Mouse (Mus musculus): ENCODE measurements around the gene Gba2. TPM values are rescaled to one million over a fixed set of nuclear protein-coding genes. Genes with fewer than 3 reads are reported as not detected.
A peak's percentile ranks its signal among the peaks of the same experiment; 100 is the strongest.
"Not testable (repeated sequence)": the region's sequence is repeated elsewhere in the genome, so short reads cannot be mapped to it uniquely, and the experiment has no call there.

Gene Gba2
- 91.6 and 110 TPM in 2 replicates for polyA plus RNA-seq (2012; rRNA removed)

DNA sequence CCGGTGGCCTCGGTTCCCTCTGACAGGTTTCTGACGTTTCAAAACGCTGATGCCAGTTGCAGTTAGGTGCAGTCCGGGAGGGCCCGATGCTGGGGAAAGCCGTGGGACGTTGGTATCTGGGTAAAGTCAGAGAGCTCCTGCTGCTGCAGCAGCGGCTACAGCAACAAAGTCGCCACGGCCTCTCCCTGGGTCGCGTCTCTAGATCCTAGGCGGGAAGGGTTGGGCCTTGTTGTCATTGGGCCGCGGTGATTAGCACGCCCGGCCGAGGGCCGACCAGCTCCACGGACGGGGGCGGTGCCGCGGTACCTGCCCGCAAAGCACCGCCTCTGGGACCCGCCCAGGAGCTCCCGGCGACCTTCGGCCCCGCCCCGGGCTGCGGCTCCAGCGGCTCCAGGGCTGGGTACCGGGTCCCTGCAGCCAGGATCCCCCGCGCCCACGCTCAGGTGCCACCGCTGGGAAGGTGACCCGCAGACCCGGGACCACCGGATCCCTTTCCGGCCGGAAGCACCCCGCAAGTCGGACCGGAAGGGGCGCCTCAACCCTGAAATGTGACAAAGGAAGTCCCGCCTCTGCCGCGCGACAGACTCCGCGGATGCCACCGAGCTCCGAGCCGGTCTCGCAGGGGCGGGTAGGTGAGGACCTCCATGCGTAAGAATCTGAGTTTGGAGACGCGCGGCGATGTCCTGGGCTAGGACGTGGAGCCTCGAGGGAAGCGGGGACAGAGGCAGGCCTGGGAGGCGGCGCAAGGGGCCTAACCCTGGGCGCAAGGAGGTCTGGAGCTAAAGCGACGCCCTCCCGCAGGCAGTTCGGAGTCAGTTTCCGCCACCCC lies at the start of gene Gba2, which contains the start of gene Rgp1:
Gene Gba2, minus strand, starts transcription at position 498 of the 829 bp plus-strand sequence.
Gene Rgp1, plus strand, starts transcription at position 340 of the 829 bp plus-strand sequence.
- TF ChIP-seq CTCF (IDR thresholded peaks at IDR 0.05; ENCODE audit: borderline replicate concordance, extremely low read depth, insufficient read depth, insufficient read length) (peak; percentile 5; the same call in 1 of the 2 replicates), POLR2A (IDR thresholded peaks at IDR 0.05; ENCODE audit: borderline replicate concordance, extremely low read depth, insufficient read depth, insufficient read length, poor library complexity, severe bottlenecking) (peak; percentile 52; the same call in 1 of the 2 replicates)
- peak; percentile 91 for DNase-seq (ENCODE audit: low read depth)

DNA sequence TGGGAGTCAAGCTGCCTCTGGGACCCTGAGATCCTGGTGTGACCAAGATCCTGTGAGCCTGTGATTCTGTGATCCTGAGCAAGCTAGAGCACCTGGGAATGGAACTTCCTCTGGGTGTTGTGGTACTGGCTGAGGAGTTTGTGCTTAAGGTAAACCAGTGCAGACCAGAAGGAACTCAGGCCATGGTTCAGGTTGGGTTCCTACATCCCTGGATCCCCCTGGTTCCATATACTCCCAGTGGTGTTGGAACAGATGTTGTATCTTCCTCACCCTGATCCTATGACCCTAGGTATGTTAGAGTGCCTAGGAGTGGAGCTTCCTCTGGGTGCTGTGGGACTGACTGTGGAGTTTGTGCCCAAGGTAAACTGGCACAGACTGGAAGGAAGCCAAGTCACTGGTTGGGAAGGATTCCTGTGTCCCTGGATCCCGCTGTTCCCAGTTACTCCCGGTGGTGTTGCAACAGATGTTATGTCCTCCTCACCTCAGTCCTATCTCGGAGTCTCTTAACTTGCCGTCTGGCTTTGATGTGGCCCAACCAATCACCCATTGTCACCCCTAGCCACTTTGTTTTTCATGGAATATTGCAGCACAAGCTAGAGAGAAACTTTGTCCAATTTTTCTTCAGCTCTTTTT lies 41.6 kb upstream of the Gba2 start:
- no peak for DNase-seq (ENCODE audit: low read depth)
- TF ChIP-seq POLR2A (IDR thresholded peaks at IDR 0.05; ENCODE audit: borderline replicate concordance, extremely low read depth, insufficient read depth, insufficient read length, poor library complexity, severe bottlenecking) (no peak), CTCF (IDR thresholded peaks at IDR 0.05; ENCODE audit: borderline replicate concordance, extremely low read depth, insufficient read depth, insufficient read length) (no peak)

DNA sequence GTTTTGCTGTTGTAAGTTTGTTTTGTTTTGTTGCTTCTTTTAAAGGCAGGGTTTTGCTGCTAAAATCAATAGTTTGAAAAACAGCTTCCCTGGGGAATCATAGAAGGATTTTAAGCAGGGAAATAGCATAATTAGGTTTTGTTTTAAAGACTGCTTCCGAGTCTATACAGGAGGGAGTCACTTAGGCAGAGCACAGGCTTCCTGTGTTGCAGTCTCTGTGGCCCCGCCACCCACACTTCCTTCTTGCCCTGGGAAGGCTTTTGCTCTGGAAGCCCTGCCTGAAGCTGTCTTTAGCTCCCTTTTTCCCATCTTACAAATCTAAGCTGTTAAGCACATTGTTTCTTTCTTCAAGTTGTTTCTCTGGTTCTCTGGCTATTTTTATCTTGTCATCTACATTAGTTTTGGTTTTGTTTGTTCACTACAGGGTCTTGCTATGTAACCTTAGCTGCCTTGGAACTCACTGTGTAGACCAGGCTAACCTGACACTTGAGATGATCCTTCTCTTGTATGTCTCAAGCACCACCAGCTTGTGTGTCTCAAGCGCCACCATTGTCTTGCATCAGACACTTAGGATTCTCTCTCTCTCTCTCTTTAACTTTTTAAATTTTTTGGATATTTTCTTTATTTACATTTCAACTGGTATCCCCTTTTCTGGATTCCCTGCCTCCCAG lies 34.5 kb upstream of the Gba2 start:
- TF ChIP-seq CTCF (IDR thresholded peaks at IDR 0.05; ENCODE audit: borderline replicate concordance, extremely low read depth, insufficient read depth, insufficient read length) (no peak), POLR2A (IDR thresholded peaks at IDR 0.05; ENCODE audit: borderline replicate concordance, extremely low read depth, insufficient read depth, insufficient read length, poor library complexity, severe bottlenecking) (no peak)
- no peak for DNase-seq (ENCODE audit: low read depth)

- no peak for TF ChIP-seq CTCF (IDR thresholded peaks at IDR 0.05; ENCODE audit: borderline replicate concordance, extremely low read depth, insufficient read depth, insufficient read length)
- no peak for TF ChIP-seq POLR2A (IDR thresholded peaks at IDR 0.05; ENCODE audit: borderline replicate concordance, extremely low read depth, insufficient read depth, insufficient read length, poor library complexity, severe bottlenecking)
- no peak for DNase-seq (ENCODE audit: low read depth)
Observed at GRCm38 (mm10) chr4:43612534-43612933, 33.9 kb upstream of the Gba2 start.

- no peak for DNase-seq (ENCODE audit: low read depth)
- TF ChIP-seq POLR2A (IDR thresholded peaks at IDR 0.05; ENCODE audit: borderline replicate concordance, extremely low read depth, insufficient read depth, insufficient read length, poor library complexity, severe bottlenecking), result no peak
- TF ChIP-seq CTCF (IDR thresholded peaks at IDR 0.05; ENCODE audit: borderline replicate concordance, extremely low read depth, insufficient read depth, insufficient read length), result no peak
Observed at GRCm38 (mm10) chr4:43604751-43605685, 26.3 kb upstream of the Gba2 start.

DNA sequence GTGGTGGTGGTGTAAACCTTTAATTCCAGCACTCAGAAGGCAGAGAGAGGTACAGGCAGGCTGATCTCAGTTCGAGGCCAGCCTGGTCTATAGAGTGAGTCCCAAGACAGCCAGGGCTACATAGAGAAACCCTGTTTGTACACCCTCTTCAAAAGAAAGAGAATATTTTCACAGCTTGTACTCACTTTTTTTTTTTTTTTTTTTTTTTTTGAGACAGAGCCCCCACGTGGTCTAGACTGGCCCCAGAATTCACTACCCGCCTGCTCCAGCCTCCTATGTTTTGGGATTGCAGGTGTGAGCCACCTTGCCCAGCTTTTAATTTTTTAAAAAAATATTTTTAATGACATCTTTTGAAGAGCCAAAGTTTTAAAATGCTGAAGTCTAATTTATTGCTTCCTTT lies 25.4 kb upstream of the Gba2 start:
- TF ChIP-seq POLR2A (IDR thresholded peaks at IDR 0.05; ENCODE audit: borderline replicate concordance, extremely low read depth, insufficient read depth, insufficient read length, poor library complexity, severe bottlenecking) (no peak), CTCF (IDR thresholded peaks at IDR 0.05; ENCODE audit: borderline replicate concordance, extremely low read depth, insufficient read depth, insufficient read length) (no peak)
- no peak for DNase-seq (ENCODE audit: low read depth)

- TF ChIP-seq CTCF (IDR thresholded peaks at IDR 0.05; ENCODE audit: borderline replicate concordance, extremely low read depth, insufficient read depth, insufficient read length), result no peak
- no peak for TF ChIP-seq POLR2A (IDR thresholded peaks at IDR 0.05; ENCODE audit: borderline replicate concordance, extremely low read depth, insufficient read depth, insufficient read length, poor library complexity, severe bottlenecking)
- DNase-seq (ENCODE audit: low read depth), result no peak
Observed at GRCm38 (mm10) chr4:43600195-43600934, 21.7 kb upstream of the Gba2 start.

DNA sequence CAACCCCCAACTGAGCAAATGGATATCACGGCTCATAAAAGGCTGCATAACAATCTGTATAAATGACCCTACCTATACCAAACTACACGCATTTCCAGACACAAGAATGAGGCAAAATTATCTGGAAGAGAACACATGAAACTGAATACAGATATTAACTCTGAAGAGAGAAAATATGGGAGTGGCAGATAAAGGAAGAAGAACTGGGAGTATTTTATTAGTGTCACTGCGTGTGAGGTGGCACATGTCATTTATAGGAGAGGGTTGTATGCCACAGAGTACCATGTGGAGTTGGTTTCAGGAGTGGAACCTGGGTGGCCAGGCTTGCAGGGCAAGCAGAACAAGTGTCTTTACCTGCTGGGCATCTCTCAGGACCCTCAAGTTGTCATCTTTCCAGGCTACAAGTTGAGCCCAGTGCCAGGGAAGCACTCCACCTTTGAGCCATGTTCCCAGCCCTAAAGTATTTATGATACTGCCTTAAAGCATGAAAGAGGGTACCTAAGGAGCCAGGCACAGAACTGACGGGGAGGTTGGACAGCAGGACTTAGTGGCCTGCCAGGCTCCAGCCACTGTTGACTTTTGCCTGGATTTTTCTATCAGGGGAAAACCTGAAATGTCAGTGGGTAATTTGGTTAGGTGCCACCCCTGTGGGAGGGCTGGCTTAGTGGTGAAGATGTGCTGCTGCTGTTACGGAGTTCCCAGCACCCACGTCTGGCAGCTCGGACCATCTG lies 20.1 kb upstream of the Gba2 start:
- TF ChIP-seq POLR2A (IDR thresholded peaks at IDR 0.05; ENCODE audit: borderline replicate concordance, extremely low read depth, insufficient read depth, insufficient read length, poor library complexity, severe bottlenecking) (no peak), CTCF (IDR thresholded peaks at IDR 0.05; ENCODE audit: borderline replicate concordance, extremely low read depth, insufficient read depth, insufficient read length) (no peak)
- no peak for DNase-seq (ENCODE audit: low read depth)

DNA sequence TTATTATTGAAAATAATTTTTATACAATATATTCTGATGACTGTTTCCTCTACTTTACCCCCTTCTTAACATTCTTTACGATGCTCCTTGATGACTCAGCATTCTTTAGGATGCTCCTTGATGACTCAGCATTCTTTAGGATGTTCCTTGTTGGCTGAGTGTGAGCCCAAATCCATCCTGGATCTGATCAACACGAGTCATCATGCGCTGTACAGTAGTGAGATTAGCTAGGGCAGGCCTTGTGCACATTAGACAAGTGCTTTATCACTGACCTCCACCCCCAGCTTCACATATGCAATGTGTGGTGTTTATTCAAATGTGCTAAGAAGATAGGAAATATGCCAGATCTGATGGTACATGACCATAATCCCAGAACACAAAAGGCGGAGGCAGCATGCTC lies 19.5 kb upstream of the Gba2 start:
- TF ChIP-seq CTCF (IDR thresholded peaks at IDR 0.05; ENCODE audit: borderline replicate concordance, extremely low read depth, insufficient read depth, insufficient read length) (no peak), POLR2A (IDR thresholded peaks at IDR 0.05; ENCODE audit: borderline replicate concordance, extremely low read depth, insufficient read depth, insufficient read length, poor library complexity, severe bottlenecking) (no peak)

DNA sequence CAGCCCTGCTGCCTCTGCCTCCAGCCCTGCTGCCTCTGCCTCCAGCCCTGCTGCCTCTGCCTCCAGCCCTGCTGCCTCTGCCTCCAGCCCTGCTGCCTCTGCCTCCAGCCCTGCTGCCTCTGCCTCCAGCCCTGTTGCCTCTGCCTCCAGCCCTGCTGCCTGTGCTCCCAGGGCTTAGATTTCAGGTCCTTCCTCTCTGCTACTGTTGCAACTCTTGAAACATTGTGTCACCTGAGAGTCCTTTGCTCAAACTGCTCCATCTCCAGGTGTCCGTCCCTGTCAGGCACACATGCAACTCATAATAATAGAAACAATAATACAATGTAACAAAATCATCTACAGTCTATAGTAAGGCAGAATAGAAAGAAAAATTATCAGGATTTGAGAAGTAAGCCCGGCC lies 17.9 kb upstream of the Gba2 start:
- not testable (repeated sequence) for DNase-seq (ENCODE audit: low read depth)

More for the DNA sequence above, 19.5 kb upstream of the Gba2 start:
- DNase-seq (ENCODE audit: low read depth), result no peak

All from brain, embryonic 14.5 days (tissue).